Mouse (Mus musculus) kidney, postnatal 0 days (tissue): ENCODE measurements around the gene Zeb2. TPM values are rescaled to one million over a fixed set of nuclear protein-coding genes. Genes with fewer than 3 reads are reported as not detected.

Source experiments
- ATAC-seq: fragments of 200-750 bp; cut with Nextera tagmentation; replicated peaks from 2 replicates; pipeline ENCODE4 v1.8.0; 2017; ENCODE audit warnings: low read depth, moderate number of reproducible peaks, moderate TSS enrichment, moderate library complexity; ENCODE audit not compliant: low FRiP score
- DNase-seq: peaks from one replicate; pipeline ENCODE4 v3.0.0-alpha.2; 2016; ENCODE audit warnings: low spot score
- H3K27ac ChIP-seq: fragments of 300-500 bp; sonication (generic); 2 replicates; pipeline ENCODE4 v1.5.1; 2014; ENCODE audit warnings: mild to moderate bottlenecking
- H3K27me3 ChIP-seq: fragments of 300-500 bp; sonication (generic); 2 replicates; pipeline ENCODE4 v1.6.1; 2014; ENCODE audit warnings: low read length, mixed read lengths; ENCODE audit not compliant: insufficient read depth
- H3K36me3 ChIP-seq: fragments of 300-500 bp; sonication (generic); 2 replicates; pipeline ENCODE4 v1.6.1; 2014; ENCODE audit warnings: low read length, mixed read lengths; ENCODE audit not compliant: insufficient read depth
- H3K4me1 ChIP-seq: fragments of 300-500 bp; sonication (generic); replicated peaks from 2 replicates; pipeline ENCODE4 v1.6.1; 2014; ENCODE audit warnings: antibody characterized with exemption, low read length, mixed read lengths; ENCODE audit not compliant: insufficient read depth
- H3K4me2 ChIP-seq: fragments of 300-500 bp; sonication (generic); 2 replicates; pipeline ENCODE4 v1.6.1; 2014; ENCODE audit warnings: mild to moderate bottlenecking, low read length, moderate library complexity, mixed read lengths
- H3K4me3 ChIP-seq: fragments of 300-500 bp; sonication (generic); replicated peaks from 2 replicates; pipeline ENCODE4 v1.5.1; 2014; ENCODE audit warnings: low read depth, low read length
- H3K9ac ChIP-seq: fragments of 300-500 bp; sonication (generic); 2 replicates; pipeline ENCODE4 v1.6.1; 2014; ENCODE audit warnings: low read depth, low read length
- H3K9me3 ChIP-seq: fragments of 300-500 bp; sonication (generic); replicated peaks from 2 replicates; pipeline ENCODE4 v1.6.1; 2016; ENCODE audit warnings: low read length, inconsistent platforms, mixed read lengths
- CTCF ChIP-seq: IDR thresholded peaks from 2 replicates; pipeline ENCODE4 v1.5.1; 2016; ENCODE audit warnings: antibody characterized with exemption, low read depth, mild to moderate bottlenecking, moderate library complexity
- WGBS: fragments of 180-500 bp; shearing (Covaris S2); extraction: QIAGEN DNeasy Blood & Tissue Kit; methylation state at CpG from one replicate; pipeline ENCODE4 v1.1.7; 2014; 5-methylcytosine and 5-hydroxymethylcytosine counted together
- polyA plus RNA-seq: library from polyadenylated mRNA; unstranded; fragments of >200 nt; fragmentation: Nextera tagmentation; extraction: Ambion mirVana; gene quantifications from 2 replicates; pipeline ENCODE4 v1.2.1, GENCODE M21; 2015

The Zeb2 gene
- polyA plus RNA-seq, 1 experiment from 2014 or later: 31.4 TPM

DNA sequence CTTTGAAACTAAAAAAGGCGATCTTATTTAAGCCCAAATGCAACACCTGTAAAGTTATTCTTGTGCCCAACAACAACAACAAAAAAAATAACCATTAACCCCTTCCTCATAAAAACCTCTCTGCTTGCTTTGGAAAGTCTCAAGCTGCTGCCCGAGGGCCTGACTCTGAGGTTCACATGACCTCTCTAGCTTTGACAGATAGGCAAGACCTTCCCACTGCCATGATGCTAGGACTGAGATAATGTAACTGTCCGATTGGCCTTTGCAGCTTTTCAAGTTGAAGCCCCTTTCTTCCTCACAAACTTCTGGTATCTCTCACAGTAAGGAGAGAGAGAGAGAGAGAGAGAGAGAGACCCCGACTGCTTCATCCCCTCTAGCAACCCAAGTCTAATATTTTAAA lies 16.2 kb downstream of the Zeb2 start:
- Histone ChIP-seq H3K4me1 (peaks cover 23% of the 10 kb centered on the region; the same call in 1 of the 2 replicates), H3K27ac (0 out of 2 replicates have a peak overlapping the region, but pooled peaks have one; percentile 6), H3K9me3 (no peaks in the 10 kb centered on the region), H3K27me3 (no peaks in the 10 kb centered on the region), H3K4me3 (no peak overlapping the region), H3K9ac (no peak overlapping the region), H3K36me3 (no peaks in the 10 kb centered on the region), H3K4me2 (no peak overlapping the region)
- DNase-seq (no peak), ATAC-seq (no peak)
- WGBS: 62% methylated on average over 4 of the region's 4 CpGs
- TF ChIP-seq CTCF: no peak

DNA sequence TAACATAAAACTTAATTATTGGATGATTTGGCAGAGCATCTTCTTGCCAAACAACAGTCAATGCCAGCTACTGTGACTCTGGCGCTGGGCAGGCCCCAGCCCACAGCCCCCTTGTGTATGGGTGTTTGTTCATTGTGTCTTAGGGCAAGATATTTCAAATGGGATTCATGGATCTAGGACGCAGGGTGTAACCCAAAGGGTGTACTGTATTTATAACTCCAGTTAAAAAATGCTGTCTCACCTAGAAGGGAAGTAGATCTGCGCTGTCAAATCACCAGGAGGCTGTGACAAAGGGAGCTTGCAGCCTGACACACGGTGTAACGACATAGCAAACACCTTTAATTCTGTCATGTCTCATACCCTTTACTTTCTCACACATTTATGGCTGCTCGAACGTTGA lies 16.6 kb downstream of the Zeb2 start:
- DNase-seq (no peak), ATAC-seq (no peak)
- no peak overlapping the region for H3K9ac ChIP-seq
- 66% methylated on average over 7 of the region's 7 CpGs for WGBS
- H3K27ac ChIP-seq: 0 out of 2 replicates have a peak overlapping the region, but pooled peaks have one; percentile 6
- H3K4me2 ChIP-seq: no peak overlapping the region
- H3K4me1 ChIP-seq: peaks cover 23% of the 10 kb centered on the region; the same call in 1 of the 2 replicates
- no peaks in the 10 kb centered on the region for H3K36me3 ChIP-seq
- no peak overlapping the region for H3K4me3 ChIP-seq
- no peaks in the 10 kb centered on the region for H3K9me3 ChIP-seq
- TF ChIP-seq CTCF: no peak
- H3K27me3 ChIP-seq: no peaks in the 10 kb centered on the region

DNA sequence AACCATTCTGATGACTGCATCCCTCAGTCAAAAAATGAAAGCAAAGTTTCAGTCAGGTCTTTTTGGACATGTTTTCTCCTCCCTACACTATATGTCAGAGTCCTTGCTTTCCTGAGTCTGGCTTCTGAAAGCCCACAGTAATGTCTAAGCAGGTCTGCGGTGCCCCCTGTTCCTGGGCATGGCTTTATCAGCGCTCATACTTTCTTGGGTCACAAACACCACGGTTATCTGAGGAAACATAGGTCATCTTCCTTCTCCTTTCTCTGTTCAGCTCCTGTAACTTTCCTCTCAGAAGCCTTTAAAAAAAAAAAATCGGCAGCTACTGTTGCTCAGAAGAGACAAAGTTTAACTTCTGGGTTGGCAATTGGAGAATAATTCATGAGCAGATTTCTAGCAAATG lies 17.2 kb downstream of the Zeb2 start:
- ATAC-seq (no peak), DNase-seq (no peak)
- Histone ChIP-seq H3K27me3 (no peaks in the 10 kb centered on the region), H3K4me2 (0 out of 2 replicates have a peak overlapping the region, but pooled peaks have one; percentile 13), H3K4me1 (peaks cover 23% of the 10 kb centered on the region; the same call in 1 of the 2 replicates), H3K9me3 (no peaks in the 10 kb centered on the region), H3K9ac (no peak overlapping the region), H3K27ac (no peak overlapping the region), H3K4me3 (no peak overlapping the region), H3K36me3 (no peaks in the 10 kb centered on the region)
- WGBS: 59% methylated on average over 4 of the region's 4 CpGs
- TF ChIP-seq CTCF: no peak

DNA sequence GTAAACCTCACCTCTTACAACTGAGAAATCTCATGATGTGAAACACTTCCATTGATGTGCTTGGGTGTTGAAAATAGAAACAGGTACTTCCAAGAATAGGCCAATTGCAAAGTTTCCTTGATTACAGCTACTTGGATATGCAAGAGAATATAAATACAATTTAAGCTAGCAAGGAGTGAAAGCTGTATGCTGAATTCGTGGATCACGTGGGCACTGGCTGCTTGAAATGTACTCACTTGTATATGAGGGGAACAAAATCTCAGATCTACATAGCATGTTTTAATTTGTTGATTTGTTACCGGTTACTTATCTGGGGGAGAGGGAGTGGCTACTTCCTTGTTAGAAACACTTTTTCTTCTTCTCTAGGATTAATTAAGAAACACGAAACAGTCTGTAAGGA lies 18.1 kb downstream of the Zeb2 start:
- Histone ChIP-seq H3K9me3 (no peaks in the 10 kb centered on the region), H3K4me2 (no peak overlapping the region), H3K27ac (no peak overlapping the region), H3K9ac (no peak overlapping the region), H3K4me1 (peaks cover 23% of the 10 kb centered on the region; the same call in 1 of the 2 replicates), H3K36me3 (0 out of 2 replicates have a peak, but pooled peaks cover 4% of the 10 kb centered on the region), H3K4me3 (no peak overlapping the region), H3K27me3 (no peaks in the 10 kb centered on the region)
- WGBS: 81% methylated on average over 4 of the region's 4 CpGs
- DNase-seq: no peak
- TF ChIP-seq CTCF: no peak
- ATAC-seq: no peak

DNA sequence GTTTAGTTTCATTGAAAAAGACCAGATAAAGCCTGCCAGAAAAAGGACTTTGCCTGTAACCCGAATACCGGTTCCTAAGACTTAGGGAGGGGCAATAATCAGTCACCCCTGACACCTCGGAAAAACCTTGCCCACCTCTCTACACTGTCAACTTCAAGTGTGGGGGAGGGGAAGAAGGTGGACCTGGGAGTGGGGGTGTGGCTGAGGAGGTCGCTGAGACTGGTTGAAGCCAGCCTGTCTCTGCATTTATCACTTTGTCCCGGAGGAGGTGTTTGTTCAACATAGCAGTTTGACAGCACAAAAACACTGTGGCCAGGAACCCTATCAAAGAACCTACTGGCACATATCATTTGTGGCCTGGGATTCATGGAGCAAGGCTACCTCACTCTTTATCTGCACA lies 19.2 kb downstream of the Zeb2 start:
- Histone ChIP-seq H3K9me3 (no peaks in the 10 kb centered on the region), H3K27me3 (no peaks in the 10 kb centered on the region), H3K4me1 (peaks cover 23% of the 10 kb centered on the region; the same call in 1 of the 2 replicates), H3K9ac (no peak overlapping the region), H3K4me3 (no peak overlapping the region), H3K27ac (peak overlapping the region; percentile 9; the same call in 1 of the 2 replicates), H3K4me2 (peak overlapping the region; percentile 26), H3K36me3 (0 out of 2 replicates have a peak, but pooled peaks cover 4% of the 10 kb centered on the region)
- TF ChIP-seq CTCF: no peak
- ATAC-seq (peak; percentile 86), DNase-seq (peak; percentile 65)
- WGBS: 14% methylated on average over 5 of the region's 5 CpGs

DNA sequence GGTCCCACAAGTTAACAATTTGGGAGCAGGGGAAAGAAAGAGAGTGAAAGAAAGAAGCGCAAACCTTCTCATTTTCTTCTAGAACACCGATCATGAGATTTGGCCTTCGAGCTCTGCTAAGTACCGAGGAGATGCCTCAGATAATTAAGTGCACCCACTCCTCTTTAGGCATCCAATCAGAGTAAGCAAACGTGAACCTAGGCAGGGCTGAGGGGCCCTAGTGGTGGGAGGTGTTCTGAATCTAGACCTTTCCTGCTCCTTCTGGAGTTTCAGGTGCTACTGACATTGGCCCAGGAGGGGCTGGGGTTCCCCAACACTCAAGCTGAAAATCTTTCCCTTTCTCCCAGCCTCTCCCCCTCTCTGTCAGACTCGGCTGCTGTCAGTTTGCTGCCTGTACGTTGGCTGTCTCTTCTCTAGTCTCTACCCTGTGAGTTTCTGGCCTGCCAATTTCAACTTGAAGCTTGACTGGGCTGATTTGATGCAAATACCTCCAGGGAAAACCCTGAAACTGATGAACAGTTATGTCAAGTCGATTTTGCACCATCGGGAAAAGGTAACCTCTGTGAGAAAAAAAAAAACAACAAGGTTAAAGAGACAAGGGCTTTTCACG lies 20.5 kb downstream of the Zeb2 start:
- Histone ChIP-seq H3K4me3 (no peak overlapping the region), H3K4me2 (0 out of 2 replicates have a peak overlapping the region, but pooled peaks have one; percentile 10), H3K4me1 (peaks cover 23% of the 10 kb centered on the region; the same call in 1 of the 2 replicates), H3K27ac (peak overlapping the region; percentile 70), H3K27me3 (no peaks in the 10 kb centered on the region), H3K9me3 (no peaks in the 10 kb centered on the region), H3K9ac (no peak overlapping the region), H3K36me3 (0 out of 2 replicates have a peak, but pooled peaks cover 4% of the 10 kb centered on the region)
- DNase-seq (no peak), ATAC-seq (0 out of 2 replicates have a peak, but pooled peaks have one; percentile 27)
- TF ChIP-seq CTCF: no peak; the same call in 1 of the 2 replicates
- 38% methylated on average over 10 of the region's 10 CpGs for WGBS
